8 mouse cellular contexts compared by ENCODE assay signal in the genomic region with DNA sequence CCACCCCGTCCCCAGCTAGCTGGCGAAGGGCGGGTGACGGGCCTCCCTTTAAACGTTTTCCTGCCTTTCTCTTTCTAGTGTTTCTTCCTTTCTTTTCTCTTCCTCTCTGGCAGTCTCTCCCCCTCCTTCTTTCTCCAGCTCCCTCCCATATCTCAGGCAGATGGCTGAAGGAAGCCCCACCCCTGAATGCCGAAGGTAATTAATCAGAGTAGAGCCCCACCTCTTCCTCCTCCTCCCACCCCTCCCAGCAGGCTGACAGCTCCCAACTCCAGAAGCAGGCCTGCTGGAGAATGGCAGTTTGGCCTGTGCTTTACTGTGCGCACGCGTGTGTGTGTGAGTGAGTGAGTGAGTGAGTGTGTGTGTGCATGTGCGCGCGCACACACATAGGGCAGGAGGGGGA.
DNase-seq lines count a peak whose midpoint lies in the region; ATAC-seq lines count a peak whose summit lies in the region.

No protein-coding gene starts in this region.

- no peaks in the 10 kb centered on the region for H3K36me3 ChIP-seq in hindbrain, embryonic 13.5 days

- no peaks in the 10 kb centered on the region for H3K27me3 ChIP-seq in hindbrain, embryonic 13.5 days

- peak overlapping the region; percentile 98 for H3K27ac ChIP-seq in hindbrain, embryonic 13.5 days

- peak overlapping the region; percentile 75 for H3K4me3 ChIP-seq in hindbrain, embryonic 13.5 days

- peaks cover 46% of the 10 kb centered on the region for H3K4me1 ChIP-seq in hindbrain, embryonic 13.5 days (replicated peaks)

- 0% methylated on average over 12 of the region's 12 CpGs for WGBS in hindbrain, embryonic 13.5 days

- peak; percentile 94 for ATAC-seq in hindbrain, embryonic 13.5 days (ENCODE audit: low FRiP score)
- no peak for ATAC-seq in activated CD4-positive, CD25-positive, alpha-beta regulatory T cell, adult 4 months

- no peaks in the 10 kb centered on the region for H3K9me3 ChIP-seq in hindbrain, embryonic 13.5 days

- peak overlapping the region; percentile 95 for H3K4me2 ChIP-seq in hindbrain, embryonic 13.5 days

- peak overlapping the region; percentile 94 for H3K9ac ChIP-seq in hindbrain, embryonic 13.5 days

- peak; percentile 94 for DNase-seq in adipocyte (ENCODE audit: low spot score)
- peak; percentile 88 to 93 for DNase-seq in cerebellum, postnatal 10 days
- DNase-seq in frontal cortex, postnatal 14 days (ENCODE audit: low spot score in 2 of 2), result peak; percentile 55 to 56
- DNase-seq in left cerebral cortex, adult 11 months (ENCODE audit: low spot score), result peak; percentile 51
- peak; percentile 76 for DNase-seq in lung, postnatal 14 days
- DNase-seq in right cerebral cortex, postnatal 10 days (ENCODE audit: low spot score in 2 of 2), result peak; percentile 88 to 93
